Mouse (Mus musculus): Measurements from ENCODE around the gene Ppp1r2. TPM values are rescaled to one million over a fixed set of nuclear protein-coding genes. Genes with fewer than 3 reads are reported as not detected.

Ppp1r2 gene
- total RNA-seq, 2 experiments from 2014 or later = 95.9 to 112 TPM

DNA sequence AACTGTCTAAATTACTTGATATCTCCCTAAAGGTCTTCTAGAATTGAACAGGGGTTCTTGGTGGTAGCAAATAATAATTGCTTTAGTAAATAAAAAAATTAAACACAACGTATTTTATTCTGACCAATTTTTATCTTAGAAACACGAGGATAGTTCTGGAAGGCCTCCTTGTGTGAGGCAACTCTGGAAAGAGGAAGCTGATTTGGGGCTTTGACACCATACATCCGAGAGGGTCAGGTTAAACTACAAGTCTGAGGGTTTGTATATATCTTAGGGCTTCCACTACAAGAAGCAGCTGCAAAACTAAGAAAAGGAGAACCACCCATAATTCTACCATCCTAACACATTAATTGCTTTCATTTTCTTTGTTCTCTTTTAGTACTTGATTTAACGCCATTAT lies 18.7 kb upstream of the Ppp1r2 start:
- intact Hi-C loops (cut with DNase I) = no loop called here
- DNase-seq (ENCODE audit: low spot score in 2 of 2) = no peak

DNA sequence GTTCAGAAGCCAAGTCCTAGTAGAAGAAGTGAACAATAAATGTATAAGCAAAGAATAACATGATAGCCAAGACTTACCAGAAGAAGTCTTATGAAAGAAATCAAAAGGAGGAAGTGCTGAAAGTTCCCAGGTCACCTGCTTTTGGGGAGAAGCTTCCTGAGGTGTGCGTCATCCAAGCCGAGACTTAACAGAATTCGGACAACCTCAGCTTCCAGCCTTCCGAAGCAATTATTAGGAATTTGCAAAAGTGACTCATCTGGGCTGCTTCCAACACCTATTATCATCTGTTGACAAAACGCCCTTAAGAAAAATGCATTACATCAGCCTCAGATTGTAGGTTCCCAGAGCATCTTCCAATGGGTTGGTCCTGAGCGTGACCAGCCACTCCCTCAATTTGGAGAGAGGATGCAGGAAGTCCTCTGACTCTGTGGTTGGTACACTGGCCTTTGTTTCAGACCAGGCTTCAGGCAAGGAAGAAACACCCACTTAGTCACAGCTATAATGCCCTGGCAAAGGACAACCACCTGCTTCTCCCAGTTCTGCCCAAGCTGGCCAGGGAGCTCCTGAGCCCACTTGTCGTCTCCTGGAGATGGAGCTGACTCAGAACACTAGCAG lies 15.8 kb upstream of the Ppp1r2 start:
- no peak for DNase-seq (ENCODE audit: low spot score in 2 of 2)
- intact Hi-C loops (cut with DNase I) = no loop called here

DNA sequence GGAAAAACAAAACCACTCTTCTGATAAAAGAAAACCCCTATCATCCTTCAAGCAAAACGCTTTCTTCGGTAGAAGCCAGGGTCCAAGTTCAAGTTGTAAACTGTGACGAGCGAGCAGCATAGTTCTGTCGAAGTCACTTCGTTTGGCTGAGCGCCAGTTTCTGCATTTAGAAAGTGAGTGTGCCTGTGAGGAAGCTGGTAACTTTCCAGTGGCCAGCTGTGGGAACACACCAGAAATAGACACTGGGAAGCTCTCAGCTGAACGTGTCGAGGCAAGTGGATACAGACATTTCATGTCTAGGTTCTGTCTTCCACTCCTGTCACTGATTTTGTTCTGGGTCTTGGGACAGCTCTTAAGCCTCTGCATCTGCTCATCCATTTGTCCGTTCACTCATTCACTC lies 15.2 kb upstream of the Ppp1r2 start:
- intact Hi-C loops (cut with DNase I) = no loop called here
- DNase-seq (ENCODE audit: low spot score in 2 of 2) = peak; percentile 88 to 92

DNA sequence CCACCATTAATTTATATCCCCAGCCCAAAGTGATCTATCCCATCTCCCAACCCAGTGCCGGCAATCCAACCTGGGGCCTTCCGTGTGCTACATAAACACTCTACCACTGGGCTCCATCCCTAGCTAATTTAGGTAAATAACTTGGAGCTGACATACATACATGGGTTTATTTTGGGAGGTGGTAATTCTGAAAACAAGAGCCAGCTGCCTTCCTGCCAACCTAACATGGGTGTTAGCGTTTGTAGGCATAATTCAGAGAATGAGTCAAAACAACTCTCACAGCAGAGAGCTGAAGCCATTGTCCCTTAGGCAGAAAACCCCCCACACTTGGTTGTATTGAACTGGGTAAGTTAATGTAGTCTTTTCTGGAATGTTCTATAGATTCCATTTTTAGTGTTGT lies 12.6 kb upstream of the Ppp1r2 start:
- DNase-seq (ENCODE audit: low spot score in 2 of 2) = peak; percentile 28 to 86
- intact Hi-C loops (cut with DNase I) = no loop called here

DNA sequence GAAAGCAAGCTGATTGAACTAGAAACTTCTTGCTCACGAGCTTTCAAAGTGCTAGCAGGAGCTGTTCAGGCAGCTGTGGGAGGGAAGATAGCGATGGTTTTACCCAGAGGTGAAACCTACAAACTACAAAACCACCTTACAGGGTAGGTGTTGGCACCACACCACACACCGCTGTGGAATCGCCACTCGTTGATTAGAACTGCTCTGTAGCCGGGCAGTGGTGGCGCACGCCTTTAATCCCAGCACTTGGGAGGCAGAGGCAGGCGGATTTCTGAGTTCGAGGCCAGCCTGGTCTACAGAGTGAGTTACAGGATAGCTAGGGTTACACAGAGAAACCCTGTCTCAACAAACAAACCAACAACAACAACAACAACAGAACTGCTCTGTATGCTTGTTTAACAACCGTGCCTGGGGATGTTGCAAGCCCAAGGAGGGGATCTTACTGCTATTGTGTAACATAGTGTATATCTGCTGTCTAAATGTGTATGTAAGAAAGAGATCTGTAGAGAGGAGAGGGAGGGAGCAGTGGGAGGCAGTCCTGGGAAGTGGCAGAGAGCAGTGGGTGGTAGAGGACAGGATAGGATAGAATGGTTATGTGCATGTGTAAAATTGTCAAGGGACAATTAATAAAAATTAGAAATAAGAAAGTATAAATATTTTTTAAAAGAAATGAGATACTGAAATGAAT lies 11.9 kb upstream of the Ppp1r2 start:
- peak in 1 of 2 experiments; percentile 52 for DNase-seq (ENCODE audit: low spot score in 2 of 2)
- intact Hi-C loops (cut with DNase I) = no loop called here

DNA sequence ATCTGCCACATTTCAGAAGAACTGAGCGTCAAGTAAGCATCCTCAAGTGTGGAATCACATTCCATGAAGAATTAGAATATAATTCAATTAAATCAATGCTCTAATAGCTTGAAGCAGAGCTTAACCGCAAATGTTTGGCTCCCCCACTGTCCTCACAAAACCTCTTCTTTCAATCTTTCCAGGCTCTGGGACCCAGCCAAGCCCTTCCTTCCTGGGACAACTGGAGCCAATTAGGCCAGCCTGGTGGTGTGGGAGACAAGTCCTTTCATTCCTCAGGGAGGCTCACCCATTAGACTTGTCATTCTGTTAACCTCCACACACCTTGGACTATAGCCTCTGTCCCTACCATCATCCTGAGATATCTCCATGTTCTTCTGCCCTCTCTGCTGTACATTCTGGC lies 6.9 kb upstream of the Ppp1r2 start:
- intact Hi-C loops (cut with DNase I) = no loop called here

DNA sequence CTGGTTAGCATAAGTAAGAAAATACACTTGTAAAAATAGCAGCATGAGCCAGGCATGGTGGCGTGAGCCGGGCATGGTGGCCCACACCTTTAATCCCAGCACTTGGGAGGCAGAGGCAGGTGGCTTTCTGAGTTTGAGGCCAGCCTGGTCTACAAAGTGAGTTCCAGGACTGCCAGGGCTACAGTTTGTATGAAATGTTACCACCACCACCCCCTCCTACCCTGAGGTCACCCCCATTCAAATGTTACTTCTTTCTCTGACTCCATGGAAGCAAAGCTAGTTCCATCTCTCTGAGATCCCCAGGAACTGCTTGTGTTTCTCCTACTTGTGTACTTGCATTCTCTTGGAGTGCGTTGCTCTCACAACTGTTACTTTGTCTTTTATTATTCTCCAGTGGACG lies 5.1 kb upstream of the Ppp1r2 start:
- intact Hi-C loops (cut with DNase I) = no loop called here

More for the DNA sequence above, 6.9 kb upstream of the Ppp1r2 start:
- peak in 1 of 2 experiments; percentile 31 for DNase-seq (ENCODE audit: low spot score in 2 of 2)

DNA sequence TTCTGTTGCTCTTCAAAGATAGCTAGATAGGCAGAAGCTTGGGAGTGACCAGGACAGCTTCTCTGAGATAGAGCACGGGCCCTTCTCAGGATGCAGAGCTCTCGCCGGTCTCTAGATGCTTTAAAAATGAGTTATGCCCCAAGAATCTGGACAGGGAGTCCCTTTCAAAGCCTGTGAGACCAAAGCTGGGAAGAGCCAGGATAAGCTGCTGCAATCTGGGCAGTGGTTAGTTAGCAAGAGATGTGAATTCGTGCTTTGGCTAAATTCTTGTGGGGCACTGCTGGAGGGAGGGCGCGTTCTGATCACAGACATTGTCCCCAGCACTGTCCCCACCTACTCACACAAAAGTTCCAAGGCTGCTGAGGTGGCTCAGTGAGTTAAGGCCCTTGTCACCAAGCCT lies 3.5 kb upstream of the Ppp1r2 start:
- intact Hi-C loops (cut with DNase I) = no loop called here
- DNase-seq (ENCODE audit: low spot score in 2 of 2) = no peak

More for the DNA sequence above, 5.1 kb upstream of the Ppp1r2 start:
- DNase-seq (ENCODE audit: low spot score in 2 of 2) = no peak

DNA sequence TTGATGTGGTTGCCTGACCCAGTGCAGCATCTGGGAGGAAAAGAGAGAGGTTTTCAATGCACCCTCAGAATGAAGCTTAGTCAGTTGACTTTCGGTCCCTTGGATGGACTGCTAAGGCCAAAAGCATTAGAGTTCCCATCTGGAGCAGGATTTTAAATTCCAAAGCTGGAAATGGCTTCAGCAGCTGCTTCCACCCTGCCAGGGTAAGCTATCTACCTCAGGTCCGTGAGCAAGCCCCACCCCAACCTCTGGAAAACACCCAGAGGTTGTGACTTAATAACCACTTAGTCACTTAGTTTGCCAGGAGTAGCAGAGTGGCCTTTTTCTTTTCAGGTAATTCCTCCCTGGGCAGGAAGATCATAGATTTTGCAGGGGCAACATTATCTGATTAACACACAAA lies 3.0 kb upstream of the Ppp1r2 start:
- DNase-seq (ENCODE audit: low spot score in 2 of 2) = no peak
- intact Hi-C loops (cut with DNase I) = no loop called here

DNA sequence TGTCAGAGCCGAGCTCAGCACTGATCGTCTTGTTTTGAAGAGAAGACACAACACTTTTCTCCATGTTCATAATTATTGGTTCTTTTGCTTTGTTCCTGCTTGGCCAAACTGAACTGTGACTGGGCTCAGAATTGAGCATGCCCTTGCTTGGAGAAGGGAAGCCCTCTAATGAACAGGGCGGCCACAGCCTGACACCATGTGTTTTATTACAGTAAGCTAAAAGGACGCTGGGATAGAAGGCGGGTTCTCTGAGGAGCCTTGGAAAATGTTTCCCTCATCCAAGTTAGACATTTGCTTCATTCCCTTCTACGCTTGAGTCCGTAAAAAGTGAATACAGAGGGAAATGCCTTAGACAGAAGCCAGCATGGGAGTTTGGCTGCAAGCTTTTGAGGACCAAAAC lies 1.9 kb upstream of the Ppp1r2 start:
- DNase-seq (ENCODE audit: low spot score in 2 of 2) = no peak
- intact Hi-C loops (cut with DNase I) = no loop called here

DNA sequence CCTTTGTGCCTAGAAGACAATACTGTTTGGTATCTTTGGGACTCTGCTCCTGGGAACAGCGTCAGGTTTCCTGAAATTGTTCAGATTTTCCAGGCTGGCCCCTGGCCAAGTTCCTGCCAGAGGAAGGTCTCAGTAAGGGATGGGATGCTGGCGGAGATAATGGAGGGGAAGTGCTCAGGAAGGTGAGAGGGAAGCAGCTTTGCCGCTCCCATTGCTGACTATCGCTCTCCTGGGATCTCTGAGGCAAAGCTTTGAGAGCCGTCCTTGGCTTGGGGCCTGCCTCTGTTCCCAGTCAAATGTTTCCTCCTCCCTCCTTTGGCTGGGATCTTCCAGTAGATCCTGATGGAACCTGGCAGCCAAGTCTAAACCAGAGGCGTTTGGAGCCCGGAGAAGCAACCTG lies 1.5 kb upstream of the Ppp1r2 start:
- DNase-seq (ENCODE audit: low spot score in 2 of 2) = peak in 1 of 2 experiments; percentile 65

DNA sequence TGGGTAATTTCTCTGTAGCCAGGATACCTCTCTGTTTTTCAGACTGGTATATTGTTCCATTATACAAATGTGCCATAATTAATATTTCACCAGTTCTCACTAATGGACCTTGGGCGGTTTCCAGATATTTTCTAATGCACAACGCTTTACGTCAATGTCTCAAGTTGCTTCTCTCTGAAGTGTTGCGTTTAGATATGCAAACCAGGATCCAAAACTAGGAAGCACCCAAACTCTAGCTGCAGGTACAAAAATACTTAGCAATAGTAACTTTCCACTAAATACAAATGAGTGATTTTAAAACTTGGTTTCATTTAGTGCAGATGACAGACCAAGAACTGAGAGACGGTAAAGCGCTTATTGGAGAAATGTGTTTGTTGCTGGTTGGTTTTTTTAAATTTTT lies 993 bp downstream of the Ppp1r2 start:
- intact Hi-C loops (cut with DNase I) = loop anchor here (2.0 to 5.0 kb wide), 3 partner anchors 39 to 73 kb away; partner anchors contain the start of gene Acap2
- no peak for DNase-seq (ENCODE audit: low spot score in 2 of 2)

More for the DNA sequence above, 1.5 kb upstream of the Ppp1r2 start:
- intact Hi-C loops (cut with DNase I) = no loop called here

DNA sequence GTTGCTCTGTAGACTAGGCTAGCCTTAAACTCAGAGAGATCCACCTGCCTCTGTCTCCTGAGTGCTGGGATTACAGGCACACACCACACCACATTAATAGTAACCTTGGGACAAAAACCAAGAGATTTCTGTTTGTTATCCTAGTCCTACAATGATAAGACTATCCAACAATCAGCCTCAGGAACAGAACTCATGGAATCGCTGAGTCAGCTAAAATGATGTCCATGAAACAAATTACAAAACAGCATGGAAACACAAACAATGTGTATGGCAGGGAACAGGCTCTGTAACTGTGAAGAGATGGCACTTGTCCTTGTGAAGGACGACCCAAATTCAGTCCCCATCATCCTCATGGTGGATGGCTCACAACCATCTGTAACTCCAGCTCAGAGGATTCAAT lies 8.4 kb downstream of the Ppp1r2 start:
- no peak for DNase-seq (ENCODE audit: low spot score in 2 of 2)
- intact Hi-C loops (cut with DNase I) = no loop called here

DNA sequence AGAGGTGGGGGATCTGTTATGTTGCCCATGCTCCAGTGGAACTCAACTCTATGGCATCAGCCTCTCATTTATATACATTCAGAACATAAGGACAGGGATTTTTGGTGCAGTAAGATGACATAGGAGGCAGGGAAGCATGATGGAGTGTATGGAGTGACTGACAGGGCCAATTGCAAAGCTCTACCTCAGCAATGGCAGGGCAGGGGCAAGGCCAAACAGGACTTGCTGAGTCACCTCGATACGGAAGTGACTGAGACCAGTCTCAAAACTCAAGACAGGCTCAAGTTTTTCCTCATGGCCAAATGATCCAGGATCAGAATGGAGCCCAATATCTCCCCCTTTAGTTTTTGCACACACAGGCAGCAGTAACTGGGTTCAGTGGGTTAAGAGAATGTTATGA lies 18.9 kb downstream of the Ppp1r2 start:
- intact Hi-C loops (cut with DNase I) = no loop called here

DNA sequence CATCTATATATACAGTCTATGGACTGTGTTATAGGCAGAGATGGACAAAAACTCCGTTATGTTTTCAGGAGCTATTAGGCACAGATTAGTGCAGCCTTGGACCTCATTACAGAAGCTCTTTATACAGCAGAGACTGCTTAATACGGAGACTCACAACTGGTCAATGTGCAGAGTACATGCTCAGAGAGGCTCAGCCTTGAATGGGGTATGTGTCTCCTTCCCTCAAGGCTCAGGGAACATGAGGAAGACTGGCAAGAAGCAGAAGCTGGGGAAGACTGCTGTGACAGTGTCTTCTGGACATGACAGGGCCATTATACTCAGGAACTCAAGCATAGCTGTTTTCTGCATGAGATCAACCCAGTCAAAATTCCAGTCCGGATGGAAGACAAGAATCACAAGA lies 19.4 kb downstream of the Ppp1r2 start:
- DNase-seq (ENCODE audit: low spot score in 2 of 2) = no peak
- intact Hi-C loops (cut with DNase I) = no loop called here

More for the DNA sequence above, 18.9 kb downstream of the Ppp1r2 start:
- DNase-seq (ENCODE audit: low spot score in 2 of 2) = no peak

DNA sequence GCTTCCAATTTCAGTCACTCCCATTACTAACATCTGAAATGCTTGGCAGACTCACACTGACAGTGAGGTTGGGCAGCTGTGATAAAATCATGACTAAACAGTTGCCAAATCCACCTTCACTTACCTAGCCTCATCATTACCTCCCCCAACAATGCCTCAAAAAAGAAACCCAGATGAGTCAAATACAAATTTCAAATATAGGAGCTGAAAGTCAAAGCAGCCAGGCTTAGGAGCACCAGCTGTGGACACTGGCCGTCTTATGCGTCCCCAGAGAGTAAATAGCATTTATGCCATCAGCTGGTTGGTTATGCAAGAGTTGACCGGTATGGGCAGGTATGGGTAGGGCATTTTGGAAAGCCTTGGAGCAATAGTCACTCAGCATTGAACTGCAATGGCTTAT lies 25.7 kb downstream of the Ppp1r2 start:
- intact Hi-C loops (cut with DNase I) = no loop called here
- no peak for DNase-seq (ENCODE audit: low spot score in 2 of 2)

DNA sequence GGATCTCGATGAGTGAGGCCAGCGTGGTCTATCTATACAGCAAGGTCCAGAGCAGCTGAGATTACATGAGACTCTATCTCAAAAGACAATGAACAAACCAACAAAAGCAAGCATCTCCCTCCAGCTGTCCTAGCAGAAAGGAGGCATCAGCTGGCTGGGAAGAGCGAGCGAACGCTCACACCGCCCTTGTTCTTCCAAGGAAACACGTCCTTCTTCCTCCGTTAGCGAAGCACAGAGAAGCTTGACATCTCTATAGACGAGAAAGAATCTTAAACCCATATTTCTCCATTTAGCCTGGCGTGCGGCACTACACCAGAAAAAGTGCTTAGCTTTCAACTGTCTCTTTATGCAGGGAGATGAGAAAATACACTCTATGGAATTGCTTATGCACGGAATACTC lies 26.4 kb downstream of the Ppp1r2 start:
- peak in 1 of 2 experiments; percentile 56 for DNase-seq (ENCODE audit: low spot score in 2 of 2)
- intact Hi-C loops (cut with DNase I) = no loop called here

DNA sequence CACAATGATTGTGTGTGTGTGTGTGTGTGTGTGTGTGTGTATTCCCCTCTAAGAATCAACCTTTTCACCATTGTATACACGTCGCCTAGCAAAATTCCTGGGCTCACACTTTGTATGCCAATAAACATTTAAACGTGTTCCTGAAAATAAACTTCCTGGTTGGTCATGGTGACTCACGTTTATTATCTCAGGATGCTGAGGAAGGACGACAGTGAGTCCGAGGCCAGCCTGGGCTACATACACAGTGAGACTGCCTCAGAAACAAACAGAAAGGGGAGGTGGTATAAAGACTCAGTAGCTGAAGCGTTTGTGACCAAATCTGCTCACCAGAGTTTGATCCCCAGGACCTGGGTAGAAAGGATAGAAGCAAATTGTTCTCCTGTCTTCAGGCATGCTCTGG lies 27.6 kb downstream of the Ppp1r2 start:
- intact Hi-C loops (cut with DNase I) = no loop called here
- DNase-seq (ENCODE audit: low spot score in 2 of 2) = no peak

DNA sequence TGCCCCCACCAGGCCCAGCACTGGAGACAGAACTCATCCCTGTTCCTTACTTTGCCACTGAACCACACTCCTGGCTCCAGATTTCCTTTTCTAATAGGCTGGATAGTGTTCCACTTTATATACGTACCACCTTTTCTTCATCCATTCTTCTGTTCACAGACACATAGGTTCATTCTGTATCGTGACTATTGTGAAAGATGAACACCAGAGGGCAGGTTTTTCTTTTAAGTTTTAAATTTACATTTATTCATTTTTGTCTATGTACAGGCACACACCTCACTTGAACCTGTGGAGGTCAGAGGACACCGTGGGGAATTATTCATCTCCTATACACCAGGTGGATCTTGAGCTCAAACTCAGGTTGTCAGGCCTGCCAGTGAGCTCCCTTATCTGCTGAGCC lies 31.0 kb downstream of the Ppp1r2 start:
- intact Hi-C loops (cut with DNase I) = loop anchor here (5.0 kb wide), 1 partner anchor 103 kb away; no protein-coding TSS in a partner anchor
- no peak for DNase-seq (ENCODE audit: low spot score in 2 of 2)

DNA sequence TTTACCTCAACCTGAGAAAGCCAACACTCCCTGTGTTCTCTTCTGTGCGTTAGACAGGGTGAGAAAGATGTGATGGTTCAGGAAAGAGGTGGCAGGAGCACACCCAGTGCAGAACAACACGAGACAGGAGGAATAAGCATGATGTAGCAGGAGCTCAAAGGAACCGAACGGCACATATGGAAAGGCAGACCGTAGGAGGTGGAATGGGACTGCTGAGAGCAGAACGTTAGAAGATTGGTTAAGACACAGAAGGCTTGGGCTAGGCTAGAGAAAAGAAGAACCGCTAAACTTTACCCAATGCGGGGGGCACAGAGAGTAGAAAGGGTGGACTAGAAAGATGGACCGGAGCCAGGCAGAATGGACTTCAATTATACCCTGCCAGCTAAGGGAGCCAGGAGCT lies 33.6 kb downstream of the Ppp1r2 start:
- intact Hi-C loops (cut with DNase I) = loop anchor here (2.0 to 5.0 kb wide), 2 partner anchors 41 to 106 kb away; partner anchors contain the start of gene Acap2
- DNase-seq (ENCODE audit: low spot score in 2 of 2) = peak; percentile 52 to 91

DNA sequence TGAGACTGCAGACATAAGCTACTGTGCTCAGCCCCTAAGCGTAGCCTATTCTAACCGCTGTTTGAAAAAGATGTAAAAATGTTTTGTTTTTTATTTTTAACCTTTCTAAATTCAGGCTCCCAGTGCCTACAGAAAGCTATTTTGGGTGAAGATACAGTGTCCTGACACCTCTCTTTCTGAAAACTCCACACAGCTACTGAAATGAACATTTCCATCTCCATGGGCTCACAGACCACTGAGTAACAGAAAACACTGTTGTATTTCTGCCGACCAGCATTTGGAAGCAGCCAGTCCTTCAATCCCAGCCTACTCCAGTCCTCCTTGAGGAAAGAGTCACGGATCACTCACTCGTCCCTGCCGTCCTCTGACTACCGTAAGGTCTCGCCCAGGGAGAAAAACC lies 34.5 kb downstream of the Ppp1r2 start:
- peak in 1 of 2 experiments; percentile 68 for DNase-seq (ENCODE audit: low spot score in 2 of 2)
- intact Hi-C loops (cut with DNase I) = loop anchor here (2.0 to 5.0 kb wide), 2 partner anchors 40 to 107 kb away; partner anchors contain the start of gene Acap2

Measured in left cerebral cortex, postnatal 25 days (tissue).